Mouse (Mus musculus): ENCODE data around the gene Trim66.

The Trim66 gene

DNA sequence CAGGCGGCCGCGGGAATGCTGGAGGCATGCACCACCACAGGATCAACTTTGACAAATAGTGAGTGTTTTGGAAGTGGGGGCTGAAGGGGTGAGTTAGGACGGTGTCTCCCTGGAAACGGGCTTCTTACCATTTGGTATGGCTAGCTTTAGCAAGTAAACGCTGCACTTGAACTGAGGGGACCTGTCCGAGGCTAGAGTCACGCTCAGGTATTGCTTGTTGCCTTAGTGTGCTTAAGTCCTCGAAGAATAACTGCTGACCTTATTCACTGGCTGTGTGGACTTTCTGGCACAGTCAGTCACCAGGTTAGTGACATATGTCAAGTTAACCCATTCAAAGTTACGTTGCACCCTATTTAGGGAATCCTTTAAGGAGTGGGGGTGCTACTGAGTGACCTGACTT, 12.0 kb upstream of the Trim66 start:
- DNase-seq, result no peak

DNA sequence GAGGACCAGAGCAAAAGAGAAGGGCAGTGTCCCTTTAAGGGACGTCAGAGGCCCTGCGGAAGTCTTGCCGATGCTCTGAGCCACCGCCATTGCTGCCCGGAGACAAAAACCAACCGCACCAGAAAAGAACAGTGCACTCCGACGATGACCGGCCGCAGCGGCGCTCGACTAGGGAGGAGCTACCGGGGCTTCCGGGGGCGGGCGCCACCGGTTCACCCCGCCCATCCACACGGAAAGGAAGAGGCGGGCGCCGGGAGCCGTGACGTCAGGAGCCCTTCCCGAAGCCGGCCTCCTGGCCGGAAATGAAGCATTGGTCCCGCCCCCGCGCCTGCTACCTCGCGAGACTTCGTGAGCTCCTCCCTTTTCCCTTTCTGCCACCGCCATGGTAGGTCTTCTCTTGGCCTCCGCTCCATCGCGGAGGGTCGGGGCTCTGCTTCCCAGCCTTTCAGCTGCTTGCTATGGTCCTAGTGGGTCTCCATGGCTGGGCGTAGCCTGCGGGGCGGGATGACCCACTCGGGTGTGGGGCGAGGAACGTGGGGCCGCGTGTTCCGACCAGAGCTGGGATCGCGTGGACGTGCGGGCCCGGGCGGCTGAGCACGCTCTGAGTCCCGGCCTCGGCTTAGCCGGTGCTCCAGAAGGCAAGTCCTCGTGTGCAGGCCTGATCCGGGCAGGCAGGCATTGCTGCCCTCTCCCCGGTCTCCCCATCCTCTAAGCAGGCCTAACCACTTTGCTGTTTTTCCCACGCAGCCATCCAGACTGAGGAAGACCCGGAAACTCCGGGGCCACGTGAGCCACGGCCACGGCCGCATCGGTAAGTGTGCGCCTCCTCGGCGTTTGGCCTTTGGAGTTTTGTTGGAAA, 11.1 kb upstream of the Trim66 start, which contains the start of gene Rpl27a:
Rpl27a (plus strand) TSS at position 310 of the 859 bp plus-strand sequence.
- DNase-seq, result peak; percentile 97

DNA sequence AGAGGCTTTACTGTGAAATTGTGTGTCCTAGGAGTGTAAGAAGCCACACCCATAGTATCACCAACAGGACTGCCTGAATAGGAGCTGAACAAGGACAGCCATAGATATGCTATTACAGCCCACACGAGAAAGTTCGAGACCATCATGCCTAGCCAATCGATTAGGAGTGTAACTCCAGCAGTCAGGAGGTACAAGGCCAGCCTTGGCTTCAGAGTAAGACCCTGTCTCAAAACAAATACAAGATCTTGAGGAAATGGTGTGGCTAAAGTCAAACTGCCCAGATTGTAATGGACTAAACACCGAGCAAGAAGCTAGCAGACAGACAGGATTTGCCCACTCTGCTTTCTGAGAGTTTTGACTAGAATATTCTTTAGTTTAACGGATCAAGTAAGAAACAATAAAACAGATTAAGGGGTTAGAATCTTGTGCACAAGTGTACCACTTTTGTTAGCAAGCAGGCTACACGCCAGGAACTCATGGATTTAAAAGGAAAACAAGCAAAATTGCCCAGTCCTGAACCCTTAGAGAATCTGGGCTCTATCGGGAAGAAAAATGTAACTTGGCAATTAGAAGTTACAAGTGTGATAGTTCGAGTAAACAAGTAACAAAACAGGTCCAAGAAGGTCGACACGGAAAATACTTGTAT, 10.2 kb upstream of the Trim66 start:
- DNase-seq, result no peak

DNA sequence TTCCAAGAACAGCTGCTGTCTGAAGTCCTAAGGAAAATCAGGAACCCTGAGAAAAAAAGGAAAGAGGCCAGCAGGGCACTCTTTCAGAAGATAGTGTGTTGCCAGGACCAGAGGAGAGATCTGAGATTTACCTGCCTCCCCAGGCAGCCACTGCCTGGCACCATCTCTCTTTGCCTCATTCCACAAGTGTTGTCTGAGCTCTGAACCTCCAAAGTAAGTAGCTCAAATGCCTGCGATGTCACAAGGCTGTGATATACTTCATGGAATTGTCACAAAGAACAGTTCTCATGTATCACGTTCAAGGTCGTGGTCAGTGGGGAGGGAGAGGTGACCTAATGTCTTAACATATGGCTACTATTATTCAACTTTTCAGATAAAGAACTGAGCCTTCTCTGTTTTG, 8.6 kb upstream of the Trim66 start:
- no peak for DNase-seq

DNA sequence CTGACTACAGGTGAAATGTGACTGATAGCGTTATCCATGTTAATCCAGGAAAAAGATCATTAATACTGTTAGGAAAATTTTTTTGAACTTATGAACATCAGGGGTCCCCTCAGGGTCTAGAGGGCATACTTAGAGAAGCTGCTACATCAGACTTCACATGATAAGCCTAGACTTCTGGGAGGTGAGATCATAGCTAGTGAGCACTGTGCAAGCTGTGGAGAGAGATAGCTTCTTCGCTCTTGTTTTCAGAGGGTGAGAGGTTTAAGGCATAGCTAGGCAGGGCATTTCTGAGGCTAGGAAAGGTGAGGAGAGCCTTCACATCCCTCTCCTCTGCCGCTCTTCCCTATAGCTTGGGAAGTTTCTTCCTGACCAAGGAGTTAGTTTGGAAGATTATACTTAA, 3.9 kb upstream of the Trim66 start:
- no peak for DNase-seq

DNA sequence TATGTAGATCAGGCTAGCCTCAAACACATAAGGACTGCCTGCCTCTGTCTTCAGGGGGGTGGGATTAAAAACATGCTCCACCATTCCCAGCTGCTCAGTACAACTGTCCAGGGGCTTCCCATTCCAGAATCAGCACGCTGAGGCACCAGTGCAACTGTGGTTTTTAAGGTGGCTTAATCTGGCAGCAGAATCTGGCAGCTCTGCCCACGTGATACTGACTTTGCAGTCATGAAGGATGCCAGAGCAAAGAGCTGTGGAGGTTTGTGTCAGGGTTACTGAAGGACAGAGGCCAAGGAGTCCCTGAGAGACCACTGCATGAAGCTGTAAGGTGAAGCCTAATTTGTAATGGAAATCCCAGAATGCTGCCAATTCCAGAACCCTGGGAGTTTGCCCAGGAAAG, 2.9 kb upstream of the Trim66 start:
- peak; percentile 39 for DNase-seq

DNA sequence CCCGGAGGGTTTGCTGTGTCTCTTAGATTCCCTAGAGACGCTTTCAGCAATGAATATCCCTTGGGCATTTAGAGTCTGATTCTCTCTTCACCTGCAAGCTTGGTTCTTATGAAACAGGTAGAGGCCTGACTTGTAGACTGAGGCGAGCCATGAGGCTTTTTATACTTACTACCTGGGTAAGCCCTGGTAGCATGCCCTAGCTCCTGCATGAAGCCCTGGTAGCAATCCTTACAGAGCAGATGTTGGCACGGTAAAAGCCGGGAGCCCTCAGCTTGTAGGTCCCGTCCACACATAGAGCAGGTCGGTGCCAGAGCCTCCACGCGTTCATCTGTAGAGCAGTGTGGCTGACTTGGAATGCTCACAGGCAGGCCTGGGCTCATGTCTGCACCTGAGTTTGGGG, 362 bp downstream of the Trim66 start:
- no peak for DNase-seq

DNA sequence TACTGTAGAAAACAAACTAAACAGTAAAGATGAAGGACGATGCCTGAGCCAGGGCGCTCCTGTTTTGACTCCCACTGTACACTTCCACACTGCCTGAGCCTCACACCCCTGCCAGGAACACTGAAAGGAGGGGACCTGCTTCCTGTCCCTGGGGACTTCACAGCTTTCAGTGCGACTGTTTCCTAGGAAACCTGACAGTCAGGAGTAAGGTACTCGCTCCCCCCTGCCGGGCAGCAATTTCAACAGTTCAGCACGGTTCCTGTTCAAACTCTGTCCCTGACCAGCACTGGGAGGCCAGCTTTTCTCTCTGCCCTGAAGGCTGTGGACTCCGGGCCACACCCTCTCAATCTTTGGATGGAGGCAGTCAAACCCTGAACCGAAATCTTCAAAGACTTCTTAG, 815 bp downstream of the Trim66 start:
- no peak for DNase-seq

DNA sequence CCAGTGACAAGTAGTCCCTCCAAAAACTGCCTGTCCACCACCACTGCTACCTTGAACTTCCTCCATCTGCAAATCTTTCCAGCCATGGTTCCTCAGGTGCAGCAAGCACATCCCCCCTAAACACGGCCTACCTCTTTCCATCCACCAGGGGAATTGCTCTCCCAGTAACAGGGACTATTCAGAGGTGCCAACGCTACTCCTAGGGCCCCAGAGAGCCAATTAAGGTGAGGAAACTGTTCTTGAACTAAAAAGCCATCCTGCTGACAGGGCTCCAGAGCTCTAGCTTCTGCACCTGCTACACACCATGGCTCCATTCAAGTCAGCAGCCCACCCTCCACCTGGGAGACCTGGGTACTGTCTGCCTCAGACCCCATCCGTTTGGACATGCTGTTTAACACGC, 10.4 kb downstream of the Trim66 start:
- DNase-seq, result no peak

DNA sequence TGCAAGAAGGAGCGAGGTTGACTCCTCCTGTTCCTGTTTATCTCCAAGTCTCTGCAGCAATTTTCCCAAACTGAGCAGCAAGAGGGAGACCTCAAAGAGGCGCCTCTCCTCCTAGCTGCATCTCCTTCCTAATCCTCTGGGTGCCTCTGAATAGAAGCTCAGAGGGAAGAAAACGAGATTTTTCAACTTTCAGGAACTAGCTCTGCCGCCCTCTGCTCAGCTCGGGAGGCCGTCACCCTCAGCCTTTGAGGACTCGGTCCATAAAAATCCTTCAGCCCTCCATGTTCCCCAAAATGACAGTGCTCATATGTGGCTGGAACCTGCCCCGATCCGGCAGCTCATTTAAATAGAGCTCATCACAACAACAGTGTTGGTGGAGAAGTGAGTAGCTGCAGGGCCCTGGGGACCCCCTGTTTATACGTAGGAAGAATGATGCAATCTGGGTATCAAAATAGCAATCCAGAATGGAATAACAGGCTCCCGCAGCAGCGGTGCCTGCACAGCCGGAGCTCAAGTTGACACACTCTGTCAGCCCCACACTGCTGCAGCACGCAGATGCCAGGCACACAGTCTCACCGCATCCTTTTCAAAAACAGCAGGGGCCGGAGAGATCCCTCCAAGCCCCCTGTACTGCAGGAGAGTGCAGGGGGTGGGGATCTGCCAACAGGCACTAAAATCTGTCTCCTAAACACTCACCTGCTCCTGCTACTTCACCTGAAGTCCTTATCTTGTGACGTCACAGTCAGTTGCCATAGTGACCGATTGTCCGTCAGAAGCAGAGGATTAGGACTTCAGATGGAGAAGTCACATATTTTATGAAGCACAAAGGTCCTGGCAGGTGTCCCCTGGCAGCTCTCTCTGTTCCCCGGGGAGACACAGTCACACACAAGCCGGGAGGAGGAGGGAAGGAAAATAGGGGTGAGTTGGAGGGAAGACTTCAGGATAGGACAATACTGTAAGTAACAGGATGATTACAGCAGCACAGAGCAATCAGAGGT, 14.3 kb downstream of the Trim66 start:
- no peak for DNase-seq

DNA sequence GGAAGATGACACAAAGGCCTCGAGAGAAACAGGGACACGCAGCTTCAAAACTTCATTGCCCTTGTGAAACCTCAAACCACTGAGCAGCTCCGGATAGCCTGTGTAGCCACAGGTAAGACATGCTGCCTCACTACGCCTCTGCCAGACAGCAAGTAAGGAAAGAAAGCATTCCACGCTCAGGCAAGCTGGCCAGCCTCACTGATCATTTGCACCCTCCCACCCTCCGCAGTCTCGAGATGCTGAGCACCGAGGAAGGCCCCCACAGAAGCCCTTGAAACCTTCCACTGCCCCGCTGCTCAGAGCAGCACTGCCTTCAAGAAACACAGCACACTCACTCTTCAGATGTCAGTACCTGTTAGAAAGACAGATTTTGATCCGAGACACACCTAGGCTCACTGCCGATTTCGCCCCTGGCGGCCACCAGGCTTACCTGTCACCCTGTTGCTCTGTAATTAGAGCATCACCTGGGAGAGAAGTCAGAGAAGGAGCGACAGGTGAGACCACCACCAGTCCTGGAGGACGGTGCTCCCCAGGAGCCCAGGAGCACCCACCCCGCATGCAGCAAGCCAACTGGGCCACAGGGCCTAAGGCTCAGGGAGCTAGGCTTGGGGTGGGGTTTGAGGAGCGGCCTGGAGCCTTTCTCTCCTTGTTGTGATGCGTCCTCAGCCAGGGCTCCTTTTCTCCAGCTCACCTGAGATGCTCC, 15.2 kb downstream of the Trim66 start:
- DNase-seq, result no peak

DNA sequence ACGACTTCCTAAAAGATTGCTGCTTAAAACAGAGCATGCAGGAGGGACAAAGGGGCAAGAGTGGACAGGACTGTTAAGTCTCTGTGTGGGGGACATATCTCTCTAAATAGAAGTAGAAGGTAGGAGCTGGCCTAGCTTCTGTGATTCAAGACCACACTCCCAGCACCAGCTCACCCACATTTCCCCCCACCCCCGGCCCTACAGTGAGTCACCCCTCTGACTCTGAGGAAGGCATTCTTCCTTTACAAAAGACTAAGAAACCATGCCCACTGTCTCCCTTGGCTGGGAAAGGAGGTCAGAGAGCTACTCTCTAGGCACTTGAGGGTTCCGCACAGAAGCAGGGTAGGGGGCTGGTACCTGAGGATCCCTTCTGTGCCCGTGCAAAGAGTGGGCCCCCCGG, 23.7 kb downstream of the Trim66 start:
- DNase-seq, result no peak

DNA sequence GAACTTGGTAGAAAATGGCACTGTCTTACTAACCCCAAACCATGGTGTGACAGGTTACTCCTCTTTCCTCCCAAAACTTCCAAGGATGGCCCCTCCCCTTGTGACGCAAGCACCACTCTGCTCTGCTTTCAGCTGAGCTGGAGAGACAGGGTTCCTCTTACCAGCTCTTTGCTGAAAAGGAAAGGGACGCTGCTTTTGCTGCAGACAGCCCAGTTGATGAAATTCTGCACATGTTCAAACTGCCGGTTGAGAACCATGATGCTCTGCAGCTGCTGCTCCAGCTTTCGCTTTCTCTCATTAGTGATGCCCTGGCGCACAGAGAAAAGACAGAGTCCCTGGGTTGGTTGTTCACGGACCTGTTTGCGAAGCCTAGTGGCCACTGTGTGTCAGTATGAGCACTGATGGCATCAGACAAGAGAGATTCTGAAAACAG, 27.2 kb downstream of the Trim66 start:
- DNase-seq, result no peak

DNA sequence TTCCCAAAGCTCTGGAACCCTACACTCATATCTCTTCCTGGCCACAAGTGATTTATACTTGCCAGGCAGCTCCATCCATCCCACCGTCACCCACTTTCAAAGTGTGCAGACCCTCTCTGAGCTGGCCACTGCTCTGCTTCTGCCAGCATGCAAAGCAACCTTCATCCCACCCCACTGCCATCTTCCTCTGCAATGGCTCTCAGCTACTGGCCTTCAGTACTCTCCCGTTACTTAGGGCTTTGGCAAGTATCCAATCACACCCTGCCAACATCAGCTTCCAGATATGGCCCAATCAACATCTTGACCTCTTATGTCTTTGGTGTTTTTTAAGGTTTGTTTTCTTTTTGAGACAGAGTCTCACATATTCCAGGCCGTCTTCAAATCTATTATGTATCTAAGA, 30.0 kb downstream of the Trim66 start:
- DNase-seq, result no peak

DNA sequence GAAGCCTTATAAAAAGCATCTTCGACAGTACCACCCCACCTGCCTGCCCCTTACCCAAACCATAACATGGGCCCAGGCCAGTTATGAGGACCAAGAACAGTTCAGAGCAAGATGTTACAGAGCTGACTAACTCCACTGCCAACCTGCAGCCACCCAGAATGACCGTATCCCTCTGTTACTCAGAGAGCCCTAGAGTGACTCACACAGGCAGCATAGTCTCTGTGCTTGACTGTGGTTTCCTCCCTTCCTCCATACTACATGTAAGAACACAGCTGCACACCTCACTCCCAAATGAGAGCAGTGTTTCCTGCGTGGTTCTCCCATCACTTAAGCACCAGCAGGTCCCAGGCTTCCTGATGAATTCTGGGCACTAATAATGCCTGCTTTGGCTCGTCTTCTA, 37.2 kb downstream of the Trim66 start:
- no peak for DNase-seq

DNA sequence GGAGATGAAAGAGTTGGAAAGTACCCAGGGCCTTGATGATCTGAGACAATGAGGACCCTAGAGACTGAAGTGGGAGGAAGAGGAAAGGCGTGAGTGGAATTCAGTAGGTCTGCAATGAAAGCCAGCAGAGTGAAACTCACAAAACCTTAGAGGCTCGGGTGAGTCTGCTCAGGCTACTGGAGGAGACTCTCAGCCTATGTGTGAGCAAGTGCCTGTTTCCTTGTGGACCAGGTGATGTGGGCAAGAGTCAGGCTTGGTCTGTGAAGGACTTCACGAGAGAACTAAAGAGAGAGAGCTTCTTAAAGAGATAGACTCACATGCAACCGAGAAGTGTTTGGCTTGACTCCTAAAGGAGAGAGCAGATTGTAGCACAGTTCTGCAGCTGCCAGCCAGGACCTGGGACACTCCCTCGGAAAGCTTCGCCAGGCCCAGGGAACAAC, 39.7 kb downstream of the Trim66 start:
- DNase-seq, result no peak

DNA sequence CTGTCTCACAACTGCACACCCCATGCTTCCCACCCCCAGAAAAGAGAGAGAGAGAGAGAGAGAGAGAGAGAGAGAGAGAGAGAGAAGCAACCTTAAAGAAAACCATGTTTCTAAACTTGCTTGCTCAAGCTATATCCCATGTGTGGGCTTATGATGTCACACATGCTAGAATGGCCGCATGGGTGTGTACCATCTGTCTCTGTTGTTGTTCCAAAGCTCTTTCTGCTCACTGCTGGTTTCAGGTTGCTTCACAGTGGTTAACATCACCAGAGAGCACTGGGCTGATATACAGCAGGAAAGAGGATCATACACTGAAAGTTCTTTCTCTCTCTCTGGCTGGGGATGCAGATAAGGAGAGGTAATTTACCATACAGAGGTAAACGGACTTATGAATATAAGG, 40.3 kb downstream of the Trim66 start:
- no peak for DNase-seq

DNA sequence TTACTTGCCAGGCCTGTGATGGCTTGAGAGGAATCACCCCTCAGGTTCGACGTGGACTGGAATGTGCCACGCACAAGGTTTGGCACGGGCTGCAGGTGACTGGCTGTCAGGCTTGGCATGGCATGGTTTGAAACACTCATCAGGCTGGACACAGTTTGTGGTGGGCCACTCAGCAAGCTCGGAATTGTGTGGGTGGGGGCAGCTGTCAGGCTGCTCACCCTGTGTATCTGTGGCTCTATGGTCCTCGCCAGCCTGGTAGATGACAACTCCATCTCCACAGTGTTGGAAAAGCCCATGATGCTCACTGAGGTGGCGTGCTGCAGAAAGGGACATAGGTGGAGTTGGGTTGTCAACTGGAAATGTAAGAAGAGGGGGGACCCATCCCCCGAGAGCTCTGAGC, 47.2 kb downstream of the Trim66 start:
- DNase-seq, result no peak

DNA sequence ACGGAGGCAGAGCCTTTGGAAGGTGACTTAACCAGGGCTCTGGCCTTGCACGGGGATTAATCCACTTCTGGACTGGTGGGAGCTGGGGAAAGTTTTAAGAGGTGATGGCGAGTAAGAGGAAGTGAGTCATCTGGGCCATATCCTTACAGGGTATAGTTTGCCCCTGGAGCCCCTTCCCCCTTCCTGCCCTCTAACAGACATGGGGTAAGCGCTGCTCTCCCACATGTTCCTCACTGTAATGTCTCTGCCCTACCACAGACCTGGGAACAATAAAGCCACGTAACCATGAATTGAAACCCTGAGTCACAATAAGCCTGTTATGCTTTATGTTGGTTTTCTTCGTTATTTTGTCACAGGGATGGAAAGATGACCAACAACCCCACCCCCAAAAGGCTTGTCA, 51.4 kb downstream of the Trim66 start:
- DNase-seq, result no peak

DNA sequence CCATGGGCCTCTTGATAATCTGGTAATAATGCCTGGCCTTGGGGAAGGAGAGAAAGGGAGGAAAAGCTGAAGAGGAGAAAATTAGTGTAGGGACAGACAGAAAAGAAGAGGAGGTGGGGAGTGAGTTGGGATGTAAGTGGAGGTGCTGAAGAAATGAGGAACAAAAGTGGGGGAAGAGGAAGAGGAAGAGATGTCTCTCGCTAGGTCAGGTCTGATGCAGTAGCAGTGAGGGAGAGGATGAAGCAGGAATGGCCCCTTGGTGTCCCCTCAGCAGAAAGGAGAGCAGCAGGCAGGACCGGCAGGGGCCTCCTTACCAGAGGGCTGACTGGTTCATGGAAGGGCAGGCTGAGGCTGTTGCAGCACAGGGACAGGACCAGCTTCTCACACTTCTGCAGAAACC, 52.2 kb downstream of the Trim66 start:
- no peak for DNase-seq

DNA sequence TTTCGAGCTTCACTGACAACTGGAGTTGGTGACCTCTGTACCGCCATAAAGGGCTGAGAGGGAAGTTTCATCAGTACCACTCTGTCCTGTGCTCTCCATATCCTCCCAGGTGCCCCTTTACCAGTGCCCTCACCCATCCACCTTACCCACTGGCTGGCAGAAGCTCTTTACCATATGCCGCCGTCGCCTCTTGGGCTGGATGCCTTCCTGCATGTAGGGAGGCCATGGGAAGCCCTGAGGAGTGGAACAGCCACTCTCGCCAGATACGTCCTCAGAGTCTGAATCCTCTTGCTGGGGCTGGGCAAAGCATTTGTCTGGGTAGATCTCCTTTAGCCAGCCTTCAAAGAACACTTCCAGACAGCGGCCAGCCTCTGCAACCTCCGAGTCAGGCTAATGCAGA, 53.1 kb downstream of the Trim66 start:
- DNase-seq, result no peak

DNA sequence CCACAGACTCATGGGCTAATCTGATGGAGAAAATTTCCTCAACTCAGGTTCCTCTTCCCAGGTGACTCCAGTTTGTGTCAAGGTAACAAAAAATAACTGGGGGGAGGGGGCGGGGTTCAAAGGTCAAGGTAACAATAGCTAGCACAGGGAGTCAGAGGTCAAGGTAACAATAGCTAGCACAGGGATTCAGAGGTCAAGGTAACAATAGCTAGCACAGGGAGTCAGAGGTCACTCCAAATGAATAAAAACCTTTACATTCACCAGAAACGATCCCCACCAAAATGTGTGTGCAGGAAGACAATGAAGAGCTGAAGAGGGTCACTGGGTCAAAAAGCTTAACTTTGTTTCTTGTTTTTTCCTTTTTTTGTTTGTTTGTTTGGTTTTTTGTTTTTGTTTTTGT, 59.9 kb downstream of the Trim66 start:
- DNase-seq, result no peak

DNA sequence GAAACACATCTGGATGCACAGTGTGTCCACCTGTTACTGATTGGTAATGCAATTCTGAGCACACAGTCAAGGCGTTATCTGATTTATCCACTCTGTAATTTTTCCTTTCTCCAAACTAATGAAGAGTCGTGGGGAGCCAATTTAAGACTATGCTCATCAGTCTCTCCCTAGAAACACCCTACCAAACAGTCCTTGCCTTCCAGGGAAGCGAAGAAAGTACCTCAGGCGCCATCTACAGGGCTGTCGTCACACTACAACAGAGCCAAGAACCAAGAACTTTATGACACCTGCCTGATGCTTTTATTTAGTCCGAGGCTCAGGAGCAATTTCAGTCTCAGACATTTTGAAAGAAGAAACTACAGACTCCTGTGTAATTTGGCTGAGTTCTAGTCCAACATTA, 62.9 kb downstream of the Trim66 start:
- DNase-seq, result no peak

All from kidney, adult 11 months (tissue).